Mouse (Mus musculus) bone marrow, adult 2 months (tissue): ENCODE results near the gene Slc4a1. TPM values are rescaled to one million over a fixed set of nuclear protein-coding genes. Genes with fewer than 3 reads are reported as not detected.

Experiments
- H3K27ac ChIP-seq: fragments of 200-500 bp; 2 replicates; pipeline ENCODE4 v1.5.1; 2012; ENCODE audit warnings: low read depth, mild to moderate bottlenecking, control low read depth, inconsistent platforms, low read length; ENCODE audit not compliant: control insufficient read depth, poor library complexity, insufficient read depth
- H3K4me1 ChIP-seq: fragments of 200-500 bp; 2 replicates; pipeline ENCODE4 v1.6.1; 2011; ENCODE audit warnings: low read length; ENCODE audit not compliant: control insufficient read depth, insufficient read depth
- H3K4me3 ChIP-seq: fragments of 200-500 bp; replicated peaks from 2 replicates; pipeline ENCODE3; 2011; ENCODE audit warnings: mild to moderate bottlenecking, low read depth, low read length, control low read depth; ENCODE audit not compliant: control insufficient read depth
- CTCF ChIP-seq: fragments of 200-500 bp; IDR thresholded peaks from 2 replicates; pipeline ENCODE4 v1.5.1; 2011; ENCODE audit warnings: low read length, control low read depth; ENCODE audit not compliant: control insufficient read depth, insufficient read depth
- POLR2A ChIP-seq: fragments of 200-500 bp; IDR thresholded peaks from 2 replicates; pipeline ENCODE4 v1.6.1; 2011; ENCODE audit warnings: low read depth, mild to moderate bottlenecking, control low read depth, low read length, borderline replicate concordance; ENCODE audit not compliant: control insufficient read depth
- WGBS: fragments of 180-500 bp; shearing (Covaris S2); methylation state at CpG from one replicate; pipeline ENCODE4 v1.1.7; 2018; 5-methylcytosine and 5-hydroxymethylcytosine counted together
- polyA plus RNA-seq: library from polyadenylated mRNA; stranded (reverse); fragments of >200 nt; gene quantifications from 2 replicates; pipeline ENCODE4 v1.2.4, GENCODE M21; 2011; ENCODE audit warnings: low replicate concordance; ENCODE audit not compliant: missing spikeins, insufficient read depth, insufficient read length

Gene Slc4a1
- polyA plus RNA-seq, 1 experiment: 762 TPM

- H3K27ac ChIP-seq: peak overlapping the region; percentile 85
- peak overlapping the region; percentile 67 for H3K4me3 ChIP-seq
- TF ChIP-seq POLR2A (peak; percentile 60), CTCF (no peak)
- peaks cover 2% of the 10 kb centered on the region; the same call in 1 of the 2 replicates for H3K4me1 ChIP-seq
- WGBS: under 1% methylated on average over 32 of the region's 32 CpGs
Measured at GRCm38 (mm10) chr11:102408344-102408876, 42.4 kb upstream of the Slc4a1 start.

GRCm38 (mm10) chr11:102407834-102408215 is 41.8 kb upstream of the Slc4a1 start, which contains the start of gene Slc25a39:
Gene Slc25a39 (minus strand): TSS chr11:102407946.
- Histone ChIP-seq H3K27ac (peak within 1 kb of the TSS; percentile 85), H3K4me3 (peak within 1 kb of the TSS; percentile 84), H3K4me1 (peaks cover 2% of the 10 kb centered on the region; the same call in 1 of the 2 replicates)
- no peak for TF ChIP-seq POLR2A
- no peak for TF ChIP-seq CTCF
- under 1% methylated on average over 19 of the region's 19 CpGs for WGBS

DNA sequence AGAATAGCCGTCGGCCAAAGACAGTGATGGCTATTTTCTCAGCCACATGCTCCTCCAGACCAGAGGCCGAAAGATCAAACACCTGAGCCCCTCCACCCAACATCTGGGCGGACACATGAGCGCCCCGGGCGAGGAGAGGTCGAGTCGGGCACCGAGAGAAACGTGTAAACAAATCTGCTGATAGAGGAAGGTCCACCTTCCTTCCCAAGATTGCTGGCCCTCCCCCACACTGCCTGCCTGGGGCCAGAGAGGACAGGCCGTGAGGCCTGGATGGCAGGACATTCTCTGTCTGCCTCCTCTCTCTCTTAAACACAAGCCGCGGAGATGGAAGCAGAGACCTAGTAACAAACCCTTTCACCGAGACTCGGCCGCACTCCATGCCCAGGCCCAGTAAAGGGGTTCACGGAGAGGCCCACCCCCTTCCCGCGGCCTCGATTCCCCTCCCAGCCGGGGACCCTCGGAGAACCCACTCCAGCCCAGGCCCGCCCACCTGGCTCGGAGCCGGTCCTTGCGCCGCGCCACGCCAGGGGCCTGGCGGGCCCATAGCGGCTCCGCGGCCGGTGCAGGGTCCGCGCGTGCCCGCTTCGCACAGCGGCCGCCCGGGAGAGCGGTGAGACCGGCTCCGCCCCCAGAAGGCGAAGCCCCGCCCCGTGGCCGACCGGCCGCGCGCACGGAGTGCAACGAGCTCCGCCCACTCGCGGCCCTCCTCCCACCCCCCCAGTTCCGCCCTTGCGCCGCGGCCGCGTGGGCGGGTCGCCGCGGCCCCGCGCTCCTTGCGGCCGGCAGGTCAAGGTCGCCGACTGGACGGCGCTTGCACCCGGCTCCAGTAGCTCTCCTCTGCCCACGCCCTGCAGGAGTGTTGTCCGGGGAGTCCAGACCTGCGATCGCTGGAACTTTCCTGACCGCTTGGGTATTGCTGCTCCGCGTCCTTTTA is 41.2 kb upstream of the Slc4a1 start:
- H3K4me1 ChIP-seq: peaks cover 2% of the 10 kb centered on the region; the same call in 1 of the 2 replicates
- TF ChIP-seq POLR2A (peak; percentile 72; the same call in 1 of the 2 replicates), CTCF (no peak)
- under 1% methylated on average over 85 of the region's 85 CpGs for WGBS
- H3K4me3 ChIP-seq: peak overlapping the region; percentile 84
- H3K27ac ChIP-seq: peak overlapping the region; percentile 35

DNA sequence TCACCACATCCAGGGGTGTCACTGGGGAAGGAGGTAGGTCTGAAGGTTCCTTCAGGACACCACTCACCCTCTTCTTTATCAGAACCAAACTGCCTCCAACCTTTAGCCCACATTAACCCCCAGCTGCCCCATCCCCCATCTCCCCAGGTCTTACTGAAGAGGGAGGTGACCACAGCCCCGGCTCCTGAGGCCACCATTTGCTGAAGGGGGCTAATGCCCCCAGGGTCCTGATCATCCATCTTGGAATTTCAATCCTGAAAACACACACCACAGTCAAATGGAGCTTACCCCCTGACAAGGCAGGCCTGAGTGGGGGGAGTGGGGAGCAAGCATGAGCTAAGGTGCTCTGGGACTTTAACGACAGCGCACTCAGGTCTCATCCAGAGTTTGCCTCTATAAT is 40.4 kb upstream of the Slc4a1 start:
- H3K4me3 ChIP-seq: peak overlapping the region; percentile 67
- H3K27ac ChIP-seq: peak overlapping the region; percentile 31; the same call in 1 of the 2 replicates
- no peak for TF ChIP-seq POLR2A
- TF ChIP-seq CTCF: no peak
- 40% methylated on average over 3 of the region's 3 CpGs for WGBS
- peaks cover 2% of the 10 kb centered on the region; the same call in 1 of the 2 replicates for H3K4me1 ChIP-seq

- Histone ChIP-seq H3K4me3 (peak overlapping the region; percentile 67), H3K27ac (no peak overlapping the region), H3K4me1 (no peaks in the 10 kb centered on the region; the same call in 1 of the 2 replicates)
- 83% methylated on average over 11 of the region's 11 CpGs for WGBS
- no peak for TF ChIP-seq POLR2A
- no peak for TF ChIP-seq CTCF
Measured at GRCm38 (mm10) chr11:102405544-102406285, 39.7 kb upstream of the Slc4a1 start.

GRCm38 (mm10) chr11:102404161-102405010 is 38.4 kb upstream of the Slc4a1 start:
- TF ChIP-seq CTCF (no peak), POLR2A (no peak)
- 91% methylated on average over 18 of the region's 18 CpGs for WGBS
- H3K4me1 ChIP-seq: no peaks in the 10 kb centered on the region; the same call in 1 of the 2 replicates
- no peak overlapping the region for H3K4me3 ChIP-seq
- no peak overlapping the region for H3K27ac ChIP-seq

- H3K4me3 ChIP-seq: no peak overlapping the region
- H3K27ac ChIP-seq: no peak overlapping the region
- 96% methylated on average over 11 of the region's 11 CpGs for WGBS
- H3K4me1 ChIP-seq: no peaks in the 10 kb centered on the region; the same call in 1 of the 2 replicates
- TF ChIP-seq CTCF: no peak
- no peak for TF ChIP-seq POLR2A
Measured at GRCm38 (mm10) chr11:102403657-102404056, 37.7 kb upstream of the Slc4a1 start.
